Mouse (Mus musculus) frontal cortex, postnatal 10 days (tissue): Measurements from ENCODE around the gene Brinp3.
"Not testable (repeated sequence)": the region's sequence is repeated elsewhere in the genome, so short reads cannot be mapped to it uniquely, and the experiment has no call there.

ENCODE experiments used
- DNase-seq, 2 experiments: peaks; one replicate each; pipeline ENCODE4 v3.0.0; 2022; ENCODE audit warnings: low spot score in 2 of 2, mixed read lengths in 1 of 2

Gene Brinp3

GRCm38 (mm10) chr1:146494681-146495331 is at the start of gene Brinp3:
Gene Brinp3 (plus strand): TSS chr1:146494760.
- DNase-seq: peak; percentile 10 to 21

GRCm38 (mm10) chr1:146494221-146494620 is 339 bp upstream of the Brinp3 start:
- peak in 1 of 2 experiments; percentile 12 for DNase-seq

- no peak for DNase-seq
Observed at GRCm38 (mm10) chr1:146495386-146495785, 826 bp downstream of the Brinp3 start.

- DNase-seq: peak; percentile 8 to 38
Observed at GRCm38 (mm10) chr1:146497381-146498081, 3.0 kb downstream of the Brinp3 start.

- DNase-seq: peak; percentile 16 to 45
Observed at GRCm38 (mm10) chr1:146498085-146498779, 3.7 kb downstream of the Brinp3 start.

GRCm38 (mm10) chr1:146498780-146499114 is 4.2 kb downstream of the Brinp3 start:
- DNase-seq: no peak

- DNase-seq: no peak
Observed at GRCm38 (mm10) chr1:146515377-146515776, 20.8 kb downstream of the Brinp3 start.

- no peak for DNase-seq
Observed at GRCm38 (mm10) chr1:146523727-146524573, 29.4 kb downstream of the Brinp3 start.

GRCm38 (mm10) chr1:146528572-146528971 is 34.0 kb downstream of the Brinp3 start:
- DNase-seq: no peak

GRCm38 (mm10) chr1:146546847-146547428 is 52.4 kb downstream of the Brinp3 start:
- no peak for DNase-seq

- DNase-seq: no peak
Observed at GRCm38 (mm10) chr1:146556982-146557381, 62.4 kb downstream of the Brinp3 start.

GRCm38 (mm10) chr1:146562144-146562543 is 67.6 kb downstream of the Brinp3 start:
- DNase-seq: no peak

GRCm38 (mm10) chr1:146584181-146584580 is 89.6 kb downstream of the Brinp3 start:
- no peak for DNase-seq

GRCm38 (mm10) chr1:146632895-146633294 is 138.3 kb downstream of the Brinp3 start:
- DNase-seq: no peak

- no peak for DNase-seq
Observed at GRCm38 (mm10) chr1:146657214-146657613, 162.7 kb downstream of the Brinp3 start.

GRCm38 (mm10) chr1:146700724-146701123 is 206.2 kb downstream of the Brinp3 start:
- DNase-seq: no peak

- no peak for DNase-seq
Observed at GRCm38 (mm10) chr1:146719556-146719955, 225.0 kb downstream of the Brinp3 start.

GRCm38 (mm10) chr1:146724784-146725513 is 230.4 kb downstream of the Brinp3 start:
- DNase-seq: not testable (repeated sequence)

- DNase-seq: no peak
Observed at GRCm38 (mm10) chr1:146751066-146751465, 256.5 kb downstream of the Brinp3 start.

- DNase-seq: no peak
Observed at GRCm38 (mm10) chr1:146783259-146783658, 288.7 kb downstream of the Brinp3 start.

GRCm38 (mm10) chr1:146787236-146787635 is 292.7 kb downstream of the Brinp3 start:
- no peak for DNase-seq
